Mouse (Mus musculus): ENCODE measurements around the gene Gm17019. TPM values are rescaled to one million over a fixed set of nuclear protein-coding genes. Genes with fewer than 3 reads are reported as not detected.
"Not testable (repeated sequence)": the region's sequence is repeated elsewhere in the genome, so short reads cannot be mapped to it uniquely, and the experiment has no call there.

Gm17019 gene
- total RNA-seq, 2 experiments from 2014 or later, result not detected

DNA sequence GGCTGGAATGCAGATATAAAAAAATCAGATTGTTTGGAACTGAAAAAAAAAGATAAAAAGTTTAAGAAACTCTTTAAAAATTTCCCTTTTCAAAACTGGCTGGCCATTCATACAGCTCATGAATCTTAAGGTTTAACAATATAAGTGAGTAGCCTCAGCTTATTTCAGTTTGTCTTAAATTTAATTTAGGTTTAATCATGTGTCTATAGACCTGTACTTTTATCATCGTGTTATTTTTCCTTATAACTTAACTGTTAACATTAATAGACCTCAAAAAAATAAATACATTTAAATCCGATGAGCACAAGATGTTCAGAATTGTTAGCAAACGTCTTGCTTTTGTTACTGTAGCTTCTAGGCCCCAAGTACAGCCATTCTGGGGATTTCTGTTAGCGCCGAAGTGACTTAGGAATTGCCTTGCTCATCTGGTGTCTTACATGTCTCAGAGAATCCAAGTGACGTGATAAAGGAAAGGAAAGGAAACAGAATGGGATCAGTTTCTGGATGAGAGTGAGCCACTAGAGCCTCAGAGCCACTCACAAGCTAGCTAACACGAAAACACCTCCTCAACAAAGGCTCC lies 36.0 kb downstream of the Gm17019 start:
- not testable (repeated sequence) for DNase-seq

DNA sequence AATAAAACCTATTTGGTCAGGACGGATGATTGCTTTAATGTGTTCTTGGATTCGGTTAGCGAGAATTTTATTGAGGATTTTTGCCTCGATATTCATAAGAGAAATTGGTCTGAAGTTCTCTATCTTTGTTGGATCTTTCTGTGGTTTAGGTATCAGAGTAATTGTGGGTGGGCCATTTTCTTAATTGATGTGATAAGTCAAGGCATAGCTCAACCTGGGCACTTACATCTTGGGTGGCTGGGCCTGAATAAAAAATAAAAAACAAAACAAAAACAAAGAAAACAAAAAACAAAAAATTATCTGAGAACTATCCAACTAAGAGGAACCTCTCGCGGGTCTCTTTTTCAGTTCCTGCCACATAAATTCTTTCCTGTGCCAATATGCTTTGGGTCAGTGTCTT lies 38.7 kb downstream of the Gm17019 start:
- not testable (repeated sequence) for DNase-seq

DNA sequence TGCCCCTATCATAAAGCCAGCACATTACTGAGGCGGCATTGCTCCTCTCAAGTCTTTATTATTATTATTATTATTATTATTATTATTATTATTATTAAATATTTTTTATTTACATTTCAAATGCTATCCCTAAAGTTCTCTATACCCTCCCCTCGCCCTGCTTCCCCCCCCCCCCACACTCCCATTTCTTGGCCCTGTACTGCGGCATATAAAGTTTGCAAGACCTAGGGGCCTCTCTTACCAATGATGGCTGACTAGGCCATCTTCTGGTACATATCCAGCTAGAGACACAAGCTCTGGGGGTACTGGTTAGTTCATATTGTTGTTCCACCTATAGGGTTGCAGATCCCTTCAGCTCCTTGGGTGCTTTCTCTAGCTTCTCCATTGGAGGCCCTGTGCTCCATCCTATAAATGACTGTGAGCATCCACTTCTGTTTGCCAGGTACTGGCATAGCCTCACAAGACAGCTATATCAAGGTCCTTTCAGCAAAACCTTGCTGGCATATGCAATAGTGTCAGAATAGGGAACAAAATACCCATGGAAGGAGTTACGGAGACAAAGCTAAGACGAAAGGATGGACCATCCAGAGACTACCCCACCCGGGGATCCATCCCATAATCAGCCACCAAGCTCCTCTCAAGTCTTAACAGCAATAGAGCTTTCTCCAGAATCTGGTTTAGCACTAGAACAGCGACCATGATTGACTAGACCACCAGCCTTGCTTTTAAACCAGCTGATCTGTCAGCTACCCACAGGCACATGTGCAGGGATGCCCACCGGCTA lies 42.2 kb downstream of the Gm17019 start:
- not testable (repeated sequence) for DNase-seq

DNA sequence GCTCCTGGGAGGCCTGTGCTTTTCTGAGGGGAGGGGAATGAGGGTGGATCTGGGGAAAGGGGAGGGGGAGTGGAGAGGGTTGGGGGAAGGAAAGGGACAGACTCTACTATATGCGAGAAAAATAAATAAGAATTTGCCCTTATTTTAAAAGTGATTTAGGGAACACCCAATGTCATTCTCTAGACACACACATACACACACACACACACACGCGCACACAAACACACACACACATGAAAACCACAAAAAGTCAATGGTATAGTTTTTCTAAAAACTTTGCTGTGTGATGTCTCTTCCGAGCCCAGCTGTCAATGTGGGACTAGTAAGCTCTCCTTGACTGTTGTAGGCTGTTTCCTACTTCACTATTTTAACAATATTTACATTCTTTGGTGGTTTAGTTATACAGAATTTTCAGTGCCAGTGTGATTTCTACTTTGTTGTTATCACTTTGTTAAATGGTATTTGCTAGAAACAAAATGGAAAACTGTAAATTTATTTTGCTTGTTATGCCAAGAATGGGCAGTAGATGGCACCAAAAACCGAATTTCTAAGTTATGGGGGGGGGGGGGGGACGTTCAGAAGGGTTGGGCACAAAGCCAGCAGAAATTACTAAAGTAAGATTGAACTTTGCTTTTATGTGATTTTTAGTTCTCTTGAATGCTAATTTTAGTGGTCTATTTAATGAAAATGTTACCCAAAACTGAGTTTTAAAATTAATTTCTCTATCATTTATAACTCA lies 46.0 kb downstream of the Gm17019 start:
- not testable (repeated sequence) for DNase-seq

Other genes starting within 250 kb of the Gm17019 start
- gene Gm9758, start 118.1 kb downstream of the Gm17019 start, total RNA-seq (2021), result not detected
- not detected for gene Speer4e, start 94.6 kb downstream of the Gm17019 start, total RNA-seq (2021)
- gene Gm10354, start 54.1 kb downstream of the Gm17019 start, total RNA-seq (2021), result not detected